21 mouse cellular contexts compared by ENCODE assay signal in genomic region chr1:37318558-37318957, GRCm38 (mm10). TPM values are rescaled to one million over a fixed set of nuclear protein-coding genes. Genes with fewer than 3 reads are reported as not detected.
DNase-seq lines count a peak whose midpoint lies in the region; ATAC-seq and TF ChIP-seq lines count a peak whose summit lies in the region.
"Had no signal": no experiment of that assay in that cellular context is flagged by ENCODE, and none has a peak within 500 bp of the region (broad histone marks: within the 10 kb centered on the region; RNA-seq: fewer than 3 reads in every experiment).

No protein-coding gene starts in this region.

- H3K9ac ChIP-seq in limb, embryonic 13.5 days: no peak overlapping the region
- H3K9ac ChIP-seq in midbrain, embryonic 13.5 days (replicated peaks): no peak overlapping the region
- H3K9ac ChIP-seq: embryonic facial prominence, embryonic 15.5 days; heart, embryonic 15.5 days; hindbrain, embryonic 13.5 days had no signal

- no peak for TF ChIP-seq POLR2A in bone marrow macrophage, adult 2 months (IDR thresholded peaks at IDR 0.05; ENCODE audit: borderline replicate concordance, low read depth, low read length)
- no peak for TF ChIP-seq POLR2A in kidney, adult 2 months (IDR thresholded peaks at IDR 0.05; ENCODE audit: low read depth, low read length)

- H3K4me2 ChIP-seq in limb, embryonic 13.5 days (replicated peaks): no peak overlapping the region
- H3K4me2 ChIP-seq in midbrain, embryonic 13.5 days (replicated peaks): no peak overlapping the region
- H3K4me2 ChIP-seq: embryonic facial prominence, embryonic 15.5 days; heart, embryonic 15.5 days; hindbrain, embryonic 13.5 days had no signal

- no peaks in the 10 kb centered on the region for H3K9me3 ChIP-seq in limb, embryonic 13.5 days
- no peaks in the 10 kb centered on the region for H3K9me3 ChIP-seq in limb, embryonic 10.5 days (replicated peaks)
- no peaks in the 10 kb centered on the region for H3K9me3 ChIP-seq in midbrain, embryonic 13.5 days
- H3K9me3 ChIP-seq: embryonic facial prominence, embryonic 15.5 days; forebrain, embryonic 10.5 days; heart, embryonic 10.5 days; heart, embryonic 15.5 days; hindbrain, embryonic 13.5 days had no signal

- no peaks in the 10 kb centered on the region for H3K27me3 ChIP-seq in limb, embryonic 13.5 days
- no peaks in the 10 kb centered on the region for H3K27me3 ChIP-seq in limb, embryonic 10.5 days (ENCODE audit: low read depth, poor library complexity, severe bottlenecking)
- H3K27me3 ChIP-seq in kidney, adult 2 months (replicated peaks; ENCODE audit: control insufficient read depth, insufficient read depth, low read length): no peaks in the 10 kb centered on the region
- no peaks in the 10 kb centered on the region for H3K27me3 ChIP-seq in midbrain, embryonic 13.5 days
- H3K27me3 ChIP-seq: embryonic facial prominence, embryonic 15.5 days; heart, embryonic 15.5 days; hindbrain, embryonic 13.5 days had no signal

- H3K4me1 ChIP-seq in limb, embryonic 13.5 days: peaks cover 10% of the 10 kb centered on the region
- H3K4me1 ChIP-seq in limb, embryonic 10.5 days: peaks cover 9% of the 10 kb centered on the region
- H3K4me1 ChIP-seq in bone marrow macrophage, adult 2 months (ENCODE audit: control insufficient read depth, insufficient read depth, low read length): peaks cover 61% of the 10 kb centered on the region
- H3K4me1 ChIP-seq in kidney, adult 2 months (ENCODE audit: control insufficient read depth, insufficient read depth, low read length): no peaks in the 10 kb centered on the region
- peaks cover 11% of the 10 kb centered on the region for H3K4me1 ChIP-seq in midbrain, embryonic 13.5 days (replicated peaks)
- H3K4me1 ChIP-seq: embryonic facial prominence, embryonic 15.5 days had no signal

- no peaks in the 10 kb centered on the region for H3K36me3 ChIP-seq in limb, embryonic 13.5 days
- no peaks in the 10 kb centered on the region for H3K36me3 ChIP-seq in limb, embryonic 10.5 days
- H3K36me3 ChIP-seq in macrophage (ENCODE audit: inconsistent target): no peaks in the 10 kb centered on the region
- H3K36me3 ChIP-seq in kidney, adult 2 months (ENCODE audit: control insufficient read depth, insufficient read depth, low read length): no peaks in the 10 kb centered on the region
- no peaks in the 10 kb centered on the region for H3K36me3 ChIP-seq in midbrain, embryonic 13.5 days
- H3K36me3 ChIP-seq: embryonic facial prominence, embryonic 15.5 days; forebrain, embryonic 10.5 days; heart, embryonic 10.5 days; heart, embryonic 15.5 days; hindbrain, embryonic 13.5 days had no signal

- H3K4me3 ChIP-seq in limb, embryonic 13.5 days: no peak overlapping the region
- H3K4me3 ChIP-seq in limb, embryonic 10.5 days: no peak overlapping the region
- no peak overlapping the region for H3K4me3 ChIP-seq in bone marrow macrophage, adult 2 months (ENCODE audit: insufficient read depth, low read length)
- no peak overlapping the region for H3K4me3 ChIP-seq in macrophage (ENCODE audit: inconsistent target)
- no peak overlapping the region for H3K4me3 ChIP-seq in kidney, adult 2 months (ENCODE audit: insufficient read depth, low read depth, low read length)
- H3K4me3 ChIP-seq in midbrain, embryonic 13.5 days (replicated peaks): no peak overlapping the region
- H3K4me3 ChIP-seq: embryonic facial prominence, embryonic 15.5 days; erythroblast, embryonic 14.5 days; forebrain, embryonic 10.5 days; heart, embryonic 10.5 days; heart, embryonic 15.5 days; hindbrain, embryonic 13.5 days had no signal

- no peak for DNase-seq in limb, embryonic 10.5 days (ENCODE audit: low spot score)
- no peak for DNase-seq in kidney, adult 18-20 months
- DNase-seq in kidney, adult 2 months: no peak
- DNase-seq: adrenal gland, postnatal 10 days; cerebellum, adult 18-20 months; cerebellum, adult 9-11 months; embryo, embryonic 11 days; gastrocnemius, postnatal 36 days; heart, postnatal 14 days had no signal

- no peak for TF ChIP-seq CTCF in bone marrow macrophage, adult 2 months (IDR thresholded peaks at IDR 0.05; ENCODE audit: low read depth, low read length)
- no peak for TF ChIP-seq CTCF in kidney, adult 2 months (conservative IDR thresholded peaks at IDR 0.05; ENCODE audit: insufficient read depth, insufficient read length, low read depth, low read length)

- peaks cover 96% of the 10 kb centered on the region for H3K79me2 ChIP-seq in macrophage (ENCODE audit: inconsistent target)

- ATAC-seq in limb, embryonic 13.5 days (ENCODE audit: low FRiP score, low read depth): no peak
- no peak for ATAC-seq in midbrain, embryonic 13.5 days
- ATAC-seq: forebrain, embryonic 14.5 days; hindbrain, postnatal 0 days had no signal

- peak overlapping the region; percentile 16; the same call in 1 of the 2 replicates for H3K27ac ChIP-seq in limb, embryonic 13.5 days
- H3K27ac ChIP-seq in limb, embryonic 10.5 days: no peak overlapping the region
- peak overlapping the region; percentile 70 for H3K27ac ChIP-seq in bone marrow macrophage, adult 2 months (ENCODE audit: insufficient read depth, low read depth, low read length)
- peak overlapping the region; percentile 75 for H3K27ac ChIP-seq in macrophage
- no peak overlapping the region for H3K27ac ChIP-seq in kidney, adult 2 months (ENCODE audit: insufficient read depth, low read depth, low read length)
- H3K27ac ChIP-seq in midbrain, embryonic 13.5 days: no peak overlapping the region
- H3K27ac ChIP-seq: embryonic facial prominence, embryonic 15.5 days; forebrain, embryonic 10.5 days; heart, embryonic 10.5 days; heart, embryonic 15.5 days; hindbrain, embryonic 13.5 days; hindbrain, postnatal 0 days had no signal

- WGBS in limb, embryonic 13.5 days: 79% methylated on average over 2 of the region's 2 CpGs
- 93% methylated on average over 2 of the region's 2 CpGs for WGBS in limb, embryonic 10.5 days
- WGBS in macrophage (ENCODE audit: missing documents): 10% methylated on average over 2 of the region's 2 CpGs
- 90% methylated on average over 2 of the region's 2 CpGs for WGBS in kidney, adult 2 months
- WGBS in midbrain, embryonic 13.5 days: 98% methylated on average over 2 of the region's 2 CpGs

RNA-seq across cellular contexts. Expression of gene Inpp4a, which starts 18.9 kb away (rescaled TPM):
- polyA plus RNA-seq in limb, embryonic 13.5 days (2015; fragmentation: Nextera tagmentation; extraction: Ambion mirVana): 20.9 and 21.2 TPM in 2 replicates
- 7.9 and 11.3 TPM in 2 replicates for polyA plus RNA-seq in limb, embryonic 10.5 days (2016; fragmentation: Nextera tagmentation; extraction: Ambion mirVana)
- 40.1 and 40.7 TPM in 2 replicates for polyA plus RNA-seq in bone marrow macrophage, adult 2 months (2012; ENCODE audit: insufficient read depth, insufficient read length, missing spikeins)
- 100 to 1,000 TPM; 170 to 584 (median 327) TPM for total RNA-seq in macrophage (2018; cell fraction: chromatin; rRNA removed)
- 10 to 100 TPM; 28.2 to 79.3 (median 60.4) TPM for total RNA-seq in macrophage (2018; cell fraction: cytosol; rRNA removed)
- total RNA-seq in macrophage (2018; cell fraction: nucleus; rRNA removed): 100 to 1,000 TPM in 24 of 26 experiments, 10 to 100 TPM in 2; 95.2 to 376 (median 172) TPM
- polyA plus RNA-seq in macrophage (2018): 13.9 to 36.0 TPM (median 22.9 TPM) in 3 replicates
- 7.5 and 7.7 TPM in 2 replicates for polyA plus RNA-seq in kidney, adult 2 months (2012; rRNA removed)
- 52.0 and 55.1 TPM in 2 replicates for polyA plus RNA-seq in midbrain, embryonic 13.5 days (2015; fragmentation: Nextera tagmentation; extraction: Ambion mirVana)

Comparison
In these comparisons a context has a peak if more than half of its experiments do, and no peak if none do; other contexts are left out.
1. H3K27ac ChIP-seq: peak in limb, embryonic 13.5 days (single experiment), bone marrow macrophage, adult 2 months (single experiment) and macrophage (single experiment); none in limb, embryonic 10.5 days (single experiment), kidney, adult 2 months (single experiment) and midbrain, embryonic 13.5 days (single experiment).